Mouse (Mus musculus): Measurements from ENCODE around the gene Ube2g2. TPM values are rescaled to one million over a fixed set of nuclear protein-coding genes. Genes with fewer than 3 reads are reported as not detected.

Gene Ube2g2
- polyA plus RNA-seq, 1 experiment from 2014 or later: 82.3 TPM

DNA sequence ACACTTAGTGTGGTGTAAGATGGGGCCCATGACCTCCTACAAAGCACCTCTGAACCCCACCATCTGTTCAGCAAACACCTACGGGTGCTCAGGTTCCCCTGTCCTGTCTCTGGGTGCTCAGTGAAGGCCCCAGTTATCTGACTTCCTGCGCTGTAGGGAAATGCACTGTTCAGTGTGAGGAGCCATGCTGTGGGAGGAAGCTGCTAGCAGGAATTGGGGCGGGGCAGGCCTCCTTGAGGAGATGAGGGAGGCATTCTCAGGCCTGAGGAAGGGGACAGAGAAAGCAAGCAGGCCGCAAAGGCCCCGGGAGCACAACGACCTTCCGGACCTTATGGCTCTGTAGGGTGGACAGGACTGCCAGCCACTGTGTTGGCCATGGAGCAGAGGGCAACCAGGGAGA lies 33.0 kb upstream of the Ube2g2 start:
- no peaks in the 10 kb centered on the region for H3K9me3 ChIP-seq (replicated peaks)
- H3K9ac ChIP-seq: no peak overlapping the region
- WGBS: 84% methylated on average over 7 of the region's 7 CpGs
- H3K36me3 ChIP-seq: peaks cover 61% of the 10 kb centered on the region
- no peak overlapping the region for H3K27ac ChIP-seq
- no peak for ATAC-seq (ENCODE audit: low FRiP score)
- no peak overlapping the region for H3K4me2 ChIP-seq (replicated peaks)
- H3K4me1 ChIP-seq: peaks cover 14% of the 10 kb centered on the region
- no peaks in the 10 kb centered on the region for H3K27me3 ChIP-seq
- H3K4me3 ChIP-seq: no peak overlapping the region

GRCm38 (mm10) chr10:77589749-77590148 lies 32.3 kb upstream of the Ube2g2 start:
- no peak overlapping the region for H3K27ac ChIP-seq
- peaks cover 13% of the 10 kb centered on the region; the same call in 1 of the 2 replicates for H3K4me1 ChIP-seq
- H3K4me3 ChIP-seq: no peak overlapping the region
- WGBS: 79% methylated on average over 8 of the region's 8 CpGs
- H3K27me3 ChIP-seq: no peaks in the 10 kb centered on the region
- peaks cover 67% of the 10 kb centered on the region for H3K36me3 ChIP-seq
- no peak overlapping the region for H3K4me2 ChIP-seq (replicated peaks)
- H3K9ac ChIP-seq: no peak overlapping the region
- no peaks in the 10 kb centered on the region for H3K9me3 ChIP-seq (replicated peaks)
- ATAC-seq (ENCODE audit: low FRiP score): 0 out of 2 replicates have a peak, but pooled peaks have one; percentile 16

DNA sequence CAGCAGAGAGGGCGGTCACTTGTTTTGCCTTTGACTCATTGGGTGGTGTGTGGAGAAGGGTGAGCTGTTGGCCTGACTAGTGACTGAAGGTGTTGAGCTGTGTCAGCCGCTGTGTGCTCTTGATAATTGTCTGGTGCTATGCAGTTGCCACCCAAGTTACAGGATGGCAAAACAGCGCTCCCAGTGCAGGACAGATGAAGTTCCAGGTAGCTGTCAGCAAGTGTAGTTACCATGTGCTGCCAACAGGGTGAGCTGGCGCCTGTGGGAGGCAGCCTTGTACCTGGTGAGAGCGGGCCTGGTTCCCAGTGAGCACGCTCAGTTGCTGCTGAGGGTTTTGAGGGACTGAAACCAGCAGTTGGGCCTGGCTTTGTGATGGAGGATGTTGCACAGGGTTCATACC lies 31.3 kb upstream of the Ube2g2 start:
- peaks cover 76% of the 10 kb centered on the region for H3K36me3 ChIP-seq
- no peaks in the 10 kb centered on the region for H3K27me3 ChIP-seq
- no peak overlapping the region for H3K4me3 ChIP-seq
- 47% methylated on average over 6 of the region's 6 CpGs for WGBS
- peak; percentile 46; the same call in 1 of the 2 replicates for ATAC-seq (ENCODE audit: low FRiP score)
- H3K4me1 ChIP-seq: peaks cover 13% of the 10 kb centered on the region; the same call in 1 of the 2 replicates
- no peaks in the 10 kb centered on the region for H3K9me3 ChIP-seq (replicated peaks)
- H3K4me2 ChIP-seq (replicated peaks): no peak overlapping the region
- no peak overlapping the region for H3K9ac ChIP-seq
- no peak overlapping the region for H3K27ac ChIP-seq

GRCm38 (mm10) chr10:77591546-77591945 lies 30.5 kb upstream of the Ube2g2 start:
- Histone ChIP-seq H3K27me3 (no peaks in the 10 kb centered on the region), H3K4me3 (no peak overlapping the region), H3K9ac (no peak overlapping the region), H3K36me3 (peaks cover 81% of the 10 kb centered on the region), H3K9me3 (replicated peaks) (no peaks in the 10 kb centered on the region), H3K27ac (no peak overlapping the region), H3K4me1 (peaks cover 13% of the 10 kb centered on the region; the same call in 1 of the 2 replicates), H3K4me2 (replicated peaks) (no peak overlapping the region)
- ATAC-seq (ENCODE audit: low FRiP score): no peak
- WGBS: 78% methylated on average over 6 of the region's 6 CpGs

DNA sequence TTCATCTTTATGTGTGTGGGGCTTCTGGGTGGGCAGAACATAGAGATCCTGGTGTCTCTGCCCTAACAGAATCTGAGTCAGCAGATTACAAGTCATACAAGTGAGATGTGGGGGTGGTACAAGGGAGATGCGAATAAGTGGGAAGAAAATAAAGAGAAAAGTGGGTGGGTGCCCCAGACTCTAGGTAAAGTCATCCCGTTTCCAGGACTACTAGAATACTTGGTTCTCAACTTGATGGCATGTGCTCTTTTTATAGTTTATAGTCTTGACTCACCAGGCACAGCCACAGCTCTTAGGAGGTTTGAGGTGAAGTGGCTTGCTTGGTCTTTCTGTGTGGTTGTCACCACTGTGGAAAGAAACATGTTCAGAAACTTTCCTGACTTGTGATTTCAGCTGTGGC lies 26.0 kb upstream of the Ube2g2 start:
- no peaks in the 10 kb centered on the region for H3K27me3 ChIP-seq
- no peak overlapping the region for H3K4me3 ChIP-seq
- no peak overlapping the region for H3K4me2 ChIP-seq (replicated peaks)
- no peak for ATAC-seq (ENCODE audit: low FRiP score)
- no peak overlapping the region for H3K9ac ChIP-seq
- H3K27ac ChIP-seq: no peak overlapping the region
- no peaks in the 10 kb centered on the region for H3K4me1 ChIP-seq
- WGBS: 92% methylated on average over 2 of the region's 2 CpGs
- peaks cover 75% of the 10 kb centered on the region for H3K36me3 ChIP-seq
- no peaks in the 10 kb centered on the region for H3K9me3 ChIP-seq (replicated peaks)

GRCm38 (mm10) chr10:77603021-77603420 lies 19.1 kb upstream of the Ube2g2 start:
- Histone ChIP-seq H3K27me3 (no peaks in the 10 kb centered on the region), H3K9me3 (replicated peaks) (0 out of 2 replicates have a peak, but pooled peaks cover 4% of the 10 kb centered on the region), H3K9ac (no peak overlapping the region), H3K36me3 (peaks cover 14% of the 10 kb centered on the region), H3K4me3 (no peak overlapping the region), H3K4me1 (peaks cover 15% of the 10 kb centered on the region), H3K4me2 (replicated peaks) (no peak overlapping the region), H3K27ac (no peak overlapping the region)
- ATAC-seq (ENCODE audit: low FRiP score): no peak
- 40% methylated on average over 4 of the region's 4 CpGs for WGBS

- no peak overlapping the region for H3K4me3 ChIP-seq
- H3K9ac ChIP-seq: no peak overlapping the region
- WGBS: 98% methylated on average over 6 of the region's 6 CpGs
- H3K9me3 ChIP-seq (replicated peaks): 0 out of 2 replicates have a peak, but pooled peaks cover 4% of the 10 kb centered on the region
- H3K27me3 ChIP-seq: no peaks in the 10 kb centered on the region
- peaks cover 12% of the 10 kb centered on the region; the same call in 1 of the 2 replicates for H3K36me3 ChIP-seq
- H3K4me1 ChIP-seq: peaks cover 16% of the 10 kb centered on the region
- H3K4me2 ChIP-seq (replicated peaks): no peak overlapping the region
- H3K27ac ChIP-seq: no peak overlapping the region
- no peak for ATAC-seq (ENCODE audit: low FRiP score)
These were observed 18.0 kb upstream of the Ube2g2 start for GRCm38 (mm10) chr10:77604111-77604510.

DNA sequence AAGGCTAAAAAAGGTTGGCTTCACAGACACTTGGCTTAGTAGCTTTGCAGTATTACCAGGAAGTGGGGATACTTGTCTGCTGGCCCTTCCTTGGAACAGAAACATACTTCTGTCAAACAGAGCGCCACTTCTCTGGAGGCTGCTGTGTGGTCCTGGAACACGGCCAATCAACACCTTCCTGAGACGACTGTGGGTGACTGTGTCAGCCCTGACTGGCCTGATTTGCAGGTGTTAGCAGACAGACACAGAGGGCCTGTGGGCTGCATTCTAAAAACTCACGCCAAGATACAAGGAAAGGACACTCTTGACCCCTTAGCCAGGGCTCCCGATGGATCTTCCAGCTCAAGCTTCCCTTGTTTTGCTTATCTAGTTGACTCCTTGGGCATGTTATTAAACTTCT lies 17.1 kb upstream of the Ube2g2 start:
- Histone ChIP-seq H3K27me3 (no peaks in the 10 kb centered on the region), H3K36me3 (peaks cover 9% of the 10 kb centered on the region; the same call in 1 of the 2 replicates), H3K4me3 (no peak overlapping the region), H3K4me1 (peaks cover 16% of the 10 kb centered on the region), H3K4me2 (replicated peaks) (no peak overlapping the region), H3K27ac (no peak overlapping the region), H3K9me3 (replicated peaks) (0 out of 2 replicates have a peak, but pooled peaks cover 4% of the 10 kb centered on the region), H3K9ac (no peak overlapping the region)
- ATAC-seq (ENCODE audit: low FRiP score): no peak
- 86% methylated on average over 5 of the region's 5 CpGs for WGBS

DNA sequence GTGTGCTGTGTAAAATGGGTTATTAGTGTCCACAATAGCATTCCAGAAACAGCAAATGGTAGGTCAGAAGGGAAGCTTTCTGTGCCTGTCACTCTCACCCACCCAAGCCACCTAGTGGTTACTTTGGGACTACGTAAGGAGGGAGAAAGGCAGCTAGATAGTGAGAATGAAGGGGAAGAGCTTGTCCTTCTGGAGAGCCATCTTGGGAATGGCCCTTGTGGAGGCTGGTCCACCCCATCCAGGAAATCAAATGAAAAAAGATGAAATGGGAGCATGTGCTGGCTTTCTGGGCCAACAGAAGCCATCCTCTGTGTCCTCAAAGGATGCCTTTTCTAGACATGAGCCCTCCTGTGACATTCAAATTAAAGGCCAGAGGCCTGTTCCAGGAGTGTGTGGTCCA lies 16.7 kb upstream of the Ube2g2 start:
- Histone ChIP-seq H3K4me2 (replicated peaks) (peak overlapping the region; percentile 83), H3K4me3 (peak overlapping the region; percentile 58), H3K27me3 (no peaks in the 10 kb centered on the region), H3K4me1 (peaks cover 16% of the 10 kb centered on the region), H3K27ac (peak overlapping the region; percentile 94), H3K9me3 (replicated peaks) (0 out of 2 replicates have a peak, but pooled peaks cover 4% of the 10 kb centered on the region), H3K36me3 (peaks cover 14% of the 10 kb centered on the region), H3K9ac (0 out of 2 replicates have a peak overlapping the region, but pooled peaks have one; percentile 75)
- 45% methylated on average over 1 of the region's 1 CpGs for WGBS
- ATAC-seq (ENCODE audit: low FRiP score): no peak; the same call in 1 of the 2 replicates

- H3K4me3 ChIP-seq: peak within 1 kb of the TSS; percentile 58
- peak; percentile 83 for ATAC-seq (ENCODE audit: low FRiP score)
- no peaks in the 10 kb centered on the region for H3K27me3 ChIP-seq
- peak within 1 kb of the TSS; percentile 94 for H3K27ac ChIP-seq
- H3K4me2 ChIP-seq (replicated peaks): peak within 1 kb of the TSS; percentile 83
- WGBS: 2% methylated on average over 95 of the region's 119 CpGs
- 0 out of 2 replicates have a peak, but pooled peaks cover 4% of the 10 kb centered on the region for H3K9me3 ChIP-seq (replicated peaks)
- H3K36me3 ChIP-seq: peaks cover 22% of the 10 kb centered on the region
- peak within 1 kb of the TSS; percentile 75 for H3K9ac ChIP-seq
- H3K4me1 ChIP-seq: peaks cover 16% of the 10 kb centered on the region
These were observed 15.9 kb upstream of the Ube2g2 start, which contains the start of the genes Sumo3 and Gm49325 for GRCm38 (mm10) chr10:77605908-77606826. Gene Sumo3, plus strand, starts transcription at chr10:77606097. Gene Gm49325, plus strand, starts transcription at chr10:77606197.

DNA sequence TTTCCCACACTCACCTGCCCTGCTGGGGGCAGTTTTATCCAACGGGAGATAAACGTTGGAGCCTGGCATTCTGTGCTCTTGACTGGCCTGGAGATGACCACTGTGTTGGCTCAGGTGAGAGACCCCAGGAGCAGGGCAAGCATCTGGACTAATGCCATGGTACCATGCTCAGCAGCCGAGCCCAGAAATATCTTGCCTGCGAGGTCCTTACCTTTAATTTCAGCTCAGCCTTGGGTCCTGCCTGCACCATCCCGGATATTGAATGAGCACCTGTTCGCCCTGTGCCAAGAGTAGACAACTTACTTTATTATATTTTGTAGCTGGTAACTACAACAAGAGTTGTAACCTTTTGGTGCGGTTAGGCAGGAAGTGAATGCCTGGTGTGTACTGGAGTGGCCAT lies 15.2 kb upstream of the Ube2g2 start:
- Histone ChIP-seq H3K4me3 (peak overlapping the region; percentile 58), H3K9me3 (replicated peaks) (0 out of 2 replicates have a peak, but pooled peaks cover 4% of the 10 kb centered on the region), H3K4me1 (peaks cover 16% of the 10 kb centered on the region), H3K27me3 (no peaks in the 10 kb centered on the region), H3K27ac (peak overlapping the region; percentile 94), H3K9ac (peak overlapping the region; percentile 75), H3K36me3 (peaks cover 28% of the 10 kb centered on the region), H3K4me2 (replicated peaks) (peak overlapping the region; percentile 83)
- ATAC-seq (ENCODE audit: low FRiP score): peak; percentile 33
- WGBS: 45% methylated on average over 7 of the region's 7 CpGs

GRCm38 (mm10) chr10:77607441-77607840 lies 14.6 kb upstream of the Ube2g2 start:
- ATAC-seq (ENCODE audit: low FRiP score): no peak
- H3K9ac ChIP-seq: no peak overlapping the region
- H3K36me3 ChIP-seq: peaks cover 34% of the 10 kb centered on the region
- peak overlapping the region; percentile 83 for H3K4me2 ChIP-seq (replicated peaks)
- no peak overlapping the region for H3K27ac ChIP-seq
- peak overlapping the region; percentile 58; the same call in 1 of the 2 replicates for H3K4me3 ChIP-seq
- WGBS: 74% methylated on average over 5 of the region's 5 CpGs
- H3K4me1 ChIP-seq: peaks cover 16% of the 10 kb centered on the region
- 0 out of 2 replicates have a peak, but pooled peaks cover 4% of the 10 kb centered on the region for H3K9me3 ChIP-seq (replicated peaks)
- no peaks in the 10 kb centered on the region for H3K27me3 ChIP-seq
